Mouse (Mus musculus): ENCODE results near the gene Map4k1. TPM values are rescaled to one million over a fixed set of nuclear protein-coding genes. Genes with fewer than 3 reads are reported as not detected.

The Map4k1 gene
- 6.7 and 10.0 TPM in 2 replicates for polyA plus RNA-seq (2015; fragmentation: Nextera tagmentation; extraction: Ambion mirVana)

DNA sequence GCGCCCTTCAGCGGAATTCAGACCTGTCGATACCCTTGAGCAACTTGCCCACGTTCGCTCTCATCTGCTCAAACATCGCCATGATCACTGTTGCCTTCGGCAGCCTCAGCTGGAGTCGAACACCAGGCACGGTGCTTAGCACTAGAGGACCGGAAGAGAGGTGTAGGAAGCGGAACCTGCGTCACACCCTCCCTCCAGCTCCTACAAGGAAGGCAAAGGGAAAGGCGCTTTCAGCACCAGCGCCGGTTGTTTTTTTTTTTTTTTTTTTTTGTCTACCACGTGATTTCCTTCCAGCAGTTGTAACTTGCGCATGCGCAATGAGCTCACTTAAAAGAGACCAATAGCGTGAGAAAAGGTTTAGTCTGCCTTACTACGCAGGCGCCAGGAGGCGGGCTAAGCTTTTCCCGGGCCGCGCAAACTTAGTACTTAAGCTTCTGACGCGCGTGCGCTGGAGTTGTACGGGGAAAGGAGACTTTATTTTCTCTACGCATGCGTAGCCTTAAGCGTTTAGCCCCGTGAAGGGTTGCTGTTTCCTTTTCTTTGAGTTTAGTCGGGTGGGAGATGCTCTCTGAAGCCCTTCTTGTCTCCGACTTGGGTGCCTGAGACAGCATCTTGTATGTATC is at the start of gene Map4k1, which contains the start of gene Eif3k:
TSS of gene Map4k1 (plus strand) at position 400 of the 623 bp plus-strand sequence.
TSS of gene Eif3k (minus strand) at position 214 of the 623 bp plus-strand sequence.
- peak within 1 kb of the TSS; percentile 80 for H3K4me2 ChIP-seq (ENCODE audit: low read length)
- H3K4me3 ChIP-seq (replicated peaks; ENCODE audit: low read length): peak within 1 kb of the TSS; percentile 57
- peak; percentile 98 for ATAC-seq
- no peaks in the 10 kb centered on the region for H3K27me3 ChIP-seq (replicated peaks; ENCODE audit: control insufficient read depth, insufficient read depth, low read length)
- peaks cover 13% of the 10 kb centered on the region for H3K4me1 ChIP-seq (replicated peaks; ENCODE audit: control insufficient read depth, insufficient read depth, low read length)
- H3K9me3 ChIP-seq (ENCODE audit: control insufficient read depth, low read length): no peaks in the 10 kb centered on the region
- whole genome bisulfite sequencing: under 1% methylated on average over 36 of the region's 36 CpGs
- peak within 1 kb of the TSS; percentile 49 for H3K27ac ChIP-seq (ENCODE audit: low read length)
- H3K9ac ChIP-seq (replicated peaks; ENCODE audit: low read depth, low read length): peak within 1 kb of the TSS; percentile 65
- H3K36me3 ChIP-seq (ENCODE audit: control insufficient read depth, insufficient read depth): peaks cover 11% of the 10 kb centered on the region

DNA sequence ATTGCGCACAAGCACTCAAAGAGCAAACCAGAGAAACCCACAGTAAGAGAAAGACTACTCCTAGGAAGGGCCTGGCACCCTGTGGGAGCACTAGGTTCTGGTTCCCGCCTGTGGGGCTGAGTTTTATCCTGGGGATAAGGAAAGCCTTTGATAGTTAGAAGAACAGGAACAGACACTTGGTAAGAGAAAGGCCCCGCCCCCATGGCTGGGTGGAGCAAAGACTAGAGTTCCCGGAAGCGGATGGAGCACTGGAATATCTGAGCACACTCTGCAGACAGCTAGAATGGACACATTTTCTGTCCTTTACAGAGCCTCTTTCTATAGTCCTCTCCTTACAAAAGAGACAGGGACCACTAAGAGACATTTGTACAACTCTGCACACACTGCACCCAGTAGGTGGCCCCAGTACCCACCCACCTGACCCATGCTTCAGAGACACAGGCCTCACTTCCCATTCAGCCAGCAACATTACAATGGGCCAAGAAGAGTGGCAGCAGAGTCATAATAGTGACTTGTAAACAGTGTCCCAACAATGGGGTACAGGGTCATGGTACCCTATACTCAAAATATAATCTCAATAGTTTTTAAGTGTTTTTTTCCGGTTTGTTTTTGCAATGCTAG is 49.3 kb upstream of the Map4k1 start:
- no peak for ATAC-seq
- WGBS: 78% methylated on average over 6 of the region's 6 CpGs
- H3K4me2 ChIP-seq (ENCODE audit: low read length): no peak overlapping the region

DNA sequence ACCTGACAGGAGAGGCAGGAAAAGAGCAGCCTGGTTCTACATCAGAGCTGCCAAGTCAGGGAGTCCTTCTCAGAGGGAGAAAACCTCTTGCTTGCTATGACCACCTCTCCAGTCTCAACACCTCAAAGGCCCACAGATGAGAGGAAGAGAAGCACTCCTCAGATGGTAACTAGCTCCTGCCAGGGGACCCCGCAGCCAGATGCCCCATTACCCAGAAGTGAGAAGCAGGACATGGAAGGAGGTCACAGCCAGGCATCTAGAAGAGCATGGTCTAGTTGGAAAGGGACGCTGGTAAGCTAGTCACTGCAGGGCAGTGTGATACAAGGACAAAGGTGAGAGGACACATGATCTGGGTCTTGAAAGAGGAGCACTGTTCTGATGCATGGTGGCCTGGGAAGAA is 48.0 kb upstream of the Map4k1 start:
- ATAC-seq: no peak
- Histone ChIP-seq H3K4me2 (ENCODE audit: low read length) (no peak overlapping the region), H3K4me1 (replicated peaks; ENCODE audit: control insufficient read depth, insufficient read depth, low read length) (no peaks in the 10 kb centered on the region; the same call in 1 of the 2 replicates), H3K4me3 (replicated peaks; ENCODE audit: low read length) (no peak overlapping the region), H3K27me3 (replicated peaks; ENCODE audit: control insufficient read depth, insufficient read depth, low read length) (no peaks in the 10 kb centered on the region), H3K9ac (replicated peaks; ENCODE audit: low read depth, low read length) (no peak overlapping the region), H3K27ac (ENCODE audit: low read length) (no peak overlapping the region), H3K36me3 (ENCODE audit: control insufficient read depth, insufficient read depth) (no peaks in the 10 kb centered on the region), H3K9me3 (ENCODE audit: control insufficient read depth, low read length) (no peaks in the 10 kb centered on the region)
- WGBS: 93% methylated on average over 2 of the region's 2 CpGs

More for the DNA sequence above, 49.3 kb upstream of the Map4k1 start:
- Histone ChIP-seq H3K27me3 (replicated peaks; ENCODE audit: control insufficient read depth, insufficient read depth, low read length) (no peaks in the 10 kb centered on the region), H3K27ac (ENCODE audit: low read length) (no peak overlapping the region), H3K9me3 (ENCODE audit: control insufficient read depth, low read length) (no peaks in the 10 kb centered on the region), H3K9ac (replicated peaks; ENCODE audit: low read depth, low read length) (no peak overlapping the region), H3K36me3 (ENCODE audit: control insufficient read depth, insufficient read depth) (no peaks in the 10 kb centered on the region), H3K4me3 (replicated peaks; ENCODE audit: low read length) (no peak overlapping the region), H3K4me1 (replicated peaks; ENCODE audit: control insufficient read depth, insufficient read depth, low read length) (no peaks in the 10 kb centered on the region; the same call in 1 of the 2 replicates)

DNA sequence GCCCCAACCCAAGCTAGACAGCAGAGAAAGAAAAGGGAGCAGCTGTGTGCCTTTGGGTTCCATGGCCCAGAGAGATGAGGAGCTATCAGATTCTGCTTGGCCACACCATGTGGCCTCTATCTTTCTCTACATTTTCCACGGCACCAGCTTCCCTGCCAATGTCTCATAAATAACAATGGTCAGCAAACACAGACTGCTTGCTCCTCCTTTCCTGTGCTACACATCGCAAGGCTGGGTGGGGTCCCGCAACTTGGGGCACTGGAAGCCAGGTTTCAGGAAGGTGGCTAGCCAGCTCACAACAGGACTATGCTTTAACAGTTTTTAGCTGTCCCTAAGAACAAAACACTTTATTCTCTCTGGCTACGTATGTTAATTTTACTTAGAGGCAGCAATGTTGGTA is 45.1 kb upstream of the Map4k1 start:
- ATAC-seq: no peak
- H3K4me2 ChIP-seq (ENCODE audit: low read length): no peak overlapping the region
- H3K27me3 ChIP-seq (replicated peaks; ENCODE audit: control insufficient read depth, insufficient read depth, low read length): no peaks in the 10 kb centered on the region
- no peak overlapping the region for H3K4me3 ChIP-seq (replicated peaks; ENCODE audit: low read length)
- H3K9ac ChIP-seq (replicated peaks; ENCODE audit: low read depth, low read length): no peak overlapping the region
- no peak overlapping the region for H3K27ac ChIP-seq (ENCODE audit: low read length)
- WGBS: 74% methylated on average over 4 of the region's 4 CpGs
- H3K4me1 ChIP-seq (replicated peaks; ENCODE audit: control insufficient read depth, insufficient read depth, low read length): peaks cover 2% of the 10 kb centered on the region; the same call in 1 of the 2 replicates
- H3K36me3 ChIP-seq (ENCODE audit: control insufficient read depth, insufficient read depth): no peaks in the 10 kb centered on the region
- H3K9me3 ChIP-seq (ENCODE audit: control insufficient read depth, low read length): no peaks in the 10 kb centered on the region

DNA sequence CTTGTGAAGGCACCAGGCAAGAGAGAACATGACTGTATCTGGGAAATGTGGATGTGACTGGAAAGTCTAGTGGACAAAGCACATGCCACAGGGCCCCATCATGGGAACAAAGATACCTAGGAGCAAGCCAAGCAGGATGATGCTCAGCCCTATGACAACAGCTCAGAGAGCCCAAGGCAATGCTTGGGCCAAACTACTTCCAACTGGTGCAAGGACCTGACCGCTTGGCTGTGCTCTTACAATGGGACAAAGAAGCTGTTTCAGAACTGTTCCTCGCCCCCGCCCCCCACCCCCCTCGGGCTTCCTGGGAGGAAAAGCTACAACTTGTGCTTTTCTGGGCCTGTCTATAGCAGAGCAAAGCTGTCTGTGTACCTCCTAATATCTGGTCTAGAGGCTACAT is 43.2 kb upstream of the Map4k1 start:
- H3K36me3 ChIP-seq (ENCODE audit: control insufficient read depth, insufficient read depth): no peaks in the 10 kb centered on the region
- H3K4me1 ChIP-seq (replicated peaks; ENCODE audit: control insufficient read depth, insufficient read depth, low read length): peaks cover 5% of the 10 kb centered on the region
- H3K27me3 ChIP-seq (replicated peaks; ENCODE audit: control insufficient read depth, insufficient read depth, low read length): no peaks in the 10 kb centered on the region
- ATAC-seq: peak; percentile 40; the same call in 1 of the 2 replicates
- no peak overlapping the region for H3K4me3 ChIP-seq (replicated peaks; ENCODE audit: low read length)
- H3K9me3 ChIP-seq (ENCODE audit: control insufficient read depth, low read length): no peaks in the 10 kb centered on the region
- no peak overlapping the region for H3K9ac ChIP-seq (replicated peaks; ENCODE audit: low read depth, low read length)
- H3K4me2 ChIP-seq (ENCODE audit: low read length): no peak overlapping the region
- 46% methylated on average over 4 of the region's 4 CpGs for WGBS
- no peak overlapping the region for H3K27ac ChIP-seq (ENCODE audit: low read length)

DNA sequence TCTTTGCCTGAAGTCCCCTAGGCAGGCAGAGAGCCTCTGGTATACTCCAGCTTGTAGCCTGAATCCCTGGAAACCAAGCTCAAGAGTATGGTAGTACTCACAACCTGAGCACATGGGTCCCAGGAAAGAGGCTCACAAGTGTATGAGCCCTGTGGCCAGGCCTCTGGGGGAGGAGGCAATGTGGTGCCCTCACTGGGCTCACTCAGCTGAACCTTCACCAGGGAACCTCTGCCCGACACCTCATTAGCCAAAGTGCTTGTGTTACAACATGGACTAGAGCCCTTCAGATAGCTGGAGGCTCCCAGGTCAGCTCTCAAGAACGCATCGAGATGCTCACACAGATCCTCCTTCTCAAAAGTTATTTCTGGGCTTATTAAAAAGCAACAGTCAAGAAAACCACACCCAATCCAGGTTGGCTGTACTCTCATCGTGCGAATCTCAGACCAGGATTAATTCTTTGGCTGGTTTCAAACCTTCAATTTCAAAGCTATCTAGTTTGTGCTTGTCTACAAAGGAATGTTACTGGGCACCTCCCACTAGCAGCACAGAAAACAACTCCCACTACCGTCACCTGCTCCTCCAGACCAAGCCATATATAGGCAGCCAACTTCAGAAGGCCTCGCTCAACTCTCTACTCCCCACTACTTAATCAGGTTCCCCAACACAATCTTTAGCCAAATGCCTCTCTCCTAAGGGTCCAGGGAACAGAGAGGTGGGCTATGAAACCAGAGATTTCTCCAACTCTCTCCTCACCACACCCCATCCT is 42.2 kb upstream of the Map4k1 start:
- no peaks in the 10 kb centered on the region for H3K27me3 ChIP-seq (replicated peaks; ENCODE audit: control insufficient read depth, insufficient read depth, low read length)
- no peak for ATAC-seq
- no peak overlapping the region for H3K4me3 ChIP-seq (replicated peaks; ENCODE audit: low read length)
- WGBS: 91% methylated on average over 7 of the region's 7 CpGs
- H3K27ac ChIP-seq (ENCODE audit: low read length): no peak overlapping the region
- H3K36me3 ChIP-seq (ENCODE audit: control insufficient read depth, insufficient read depth): no peaks in the 10 kb centered on the region
- H3K9me3 ChIP-seq (ENCODE audit: control insufficient read depth, low read length): no peaks in the 10 kb centered on the region
- H3K4me2 ChIP-seq (ENCODE audit: low read length): no peak overlapping the region
- H3K9ac ChIP-seq (replicated peaks; ENCODE audit: low read depth, low read length): no peak overlapping the region
- H3K4me1 ChIP-seq (replicated peaks; ENCODE audit: control insufficient read depth, insufficient read depth, low read length): peaks cover 9% of the 10 kb centered on the region

DNA sequence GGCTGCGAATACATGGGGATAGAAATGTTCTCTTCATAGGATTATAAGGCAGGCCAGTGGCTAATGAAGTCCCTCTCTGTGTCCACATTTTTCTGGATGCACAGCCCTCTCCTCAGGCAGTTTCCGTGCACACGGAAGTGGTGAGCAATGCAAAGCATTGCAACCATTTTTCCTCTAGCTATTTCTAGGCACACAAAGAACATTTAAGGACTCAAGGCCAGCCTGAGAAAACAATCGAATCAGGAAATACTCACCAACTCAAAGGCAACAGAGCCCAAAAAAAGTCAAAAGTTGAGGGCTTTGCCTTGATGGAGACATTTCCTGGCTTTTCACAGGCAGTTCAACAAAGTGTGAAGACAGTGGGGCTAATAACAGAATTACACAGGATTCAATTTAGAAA is 40.7 kb upstream of the Map4k1 start:
- Histone ChIP-seq H3K9ac (replicated peaks; ENCODE audit: low read depth, low read length) (no peak overlapping the region), H3K36me3 (ENCODE audit: control insufficient read depth, insufficient read depth) (no peaks in the 10 kb centered on the region), H3K4me1 (replicated peaks; ENCODE audit: control insufficient read depth, insufficient read depth, low read length) (peaks cover 24% of the 10 kb centered on the region), H3K27ac (ENCODE audit: low read length) (no peak overlapping the region), H3K4me2 (ENCODE audit: low read length) (no peak overlapping the region), H3K27me3 (replicated peaks; ENCODE audit: control insufficient read depth, insufficient read depth, low read length) (no peaks in the 10 kb centered on the region), H3K9me3 (ENCODE audit: control insufficient read depth, low read length) (no peaks in the 10 kb centered on the region), H3K4me3 (replicated peaks; ENCODE audit: low read length) (no peak overlapping the region)
- no peak for ATAC-seq
- 82% methylated on average over 4 of the region's 4 CpGs for WGBS

DNA sequence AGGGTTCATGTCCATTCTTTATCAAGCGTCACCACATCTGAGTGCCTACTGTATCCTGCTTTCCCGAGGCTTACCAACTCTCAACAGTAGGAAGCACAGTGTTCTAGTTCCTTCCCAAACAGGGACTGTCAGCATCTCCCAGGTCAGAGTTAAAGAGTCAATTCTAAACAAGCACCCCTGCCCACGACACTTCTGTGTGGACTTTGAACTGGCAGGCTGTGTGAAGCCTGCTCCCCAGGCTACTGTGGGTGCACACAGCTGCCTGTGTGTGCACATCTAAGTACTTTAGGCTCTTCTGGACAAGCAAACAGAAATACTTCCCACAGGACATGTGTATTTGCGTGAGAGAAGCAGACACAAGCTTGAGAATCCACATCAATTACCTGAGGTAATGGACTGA is 40.3 kb upstream of the Map4k1 start:
- Histone ChIP-seq H3K9me3 (ENCODE audit: control insufficient read depth, low read length) (no peaks in the 10 kb centered on the region), H3K4me2 (ENCODE audit: low read length) (no peak overlapping the region), H3K9ac (replicated peaks; ENCODE audit: low read depth, low read length) (no peak overlapping the region), H3K4me3 (replicated peaks; ENCODE audit: low read length) (no peak overlapping the region), H3K27ac (ENCODE audit: low read length) (no peak overlapping the region), H3K4me1 (replicated peaks; ENCODE audit: control insufficient read depth, insufficient read depth, low read length) (peaks cover 24% of the 10 kb centered on the region), H3K36me3 (ENCODE audit: control insufficient read depth, insufficient read depth) (no peaks in the 10 kb centered on the region), H3K27me3 (replicated peaks; ENCODE audit: control insufficient read depth, insufficient read depth, low read length) (no peaks in the 10 kb centered on the region)
- no peak for ATAC-seq
- 83% methylated on average over 4 of the region's 4 CpGs for WGBS

DNA sequence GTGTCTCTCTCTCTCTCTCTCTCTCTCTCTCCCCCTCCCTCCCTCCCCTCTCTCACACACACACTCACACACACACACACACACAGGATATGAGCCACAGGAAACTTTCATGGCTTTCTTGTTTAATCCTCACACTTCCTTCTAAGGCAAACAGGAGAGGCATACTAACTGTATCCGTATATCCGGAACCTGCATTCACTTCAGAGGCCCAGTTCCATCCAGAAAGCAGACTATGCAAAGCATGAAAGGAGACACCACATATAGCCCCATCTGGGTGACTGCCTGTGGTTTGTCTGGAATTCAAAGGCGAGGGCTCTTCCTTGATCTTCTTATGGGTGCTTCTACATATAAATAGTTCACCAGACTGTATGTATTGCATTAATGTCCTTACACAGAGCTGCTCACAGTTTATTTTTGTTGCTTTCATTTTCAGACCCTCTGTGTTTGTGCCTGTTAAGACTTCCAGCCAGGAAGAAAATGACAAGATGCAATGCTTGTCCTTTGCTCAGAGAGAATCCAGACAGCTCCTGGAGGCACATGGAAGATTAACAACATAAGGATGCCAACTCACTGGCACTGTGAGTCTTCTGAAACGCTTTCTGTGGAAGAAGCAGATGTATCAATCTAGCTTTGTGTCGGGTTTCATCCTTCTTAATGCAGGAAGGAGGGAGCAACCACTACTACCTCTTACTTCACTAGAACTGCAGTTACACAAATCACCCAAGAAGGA is 38.2 kb upstream of the Map4k1 start:
- Histone ChIP-seq H3K27me3 (replicated peaks; ENCODE audit: control insufficient read depth, insufficient read depth, low read length) (no peaks in the 10 kb centered on the region), H3K4me2 (ENCODE audit: low read length) (no peak overlapping the region), H3K36me3 (ENCODE audit: control insufficient read depth, insufficient read depth) (no peaks in the 10 kb centered on the region), H3K9ac (replicated peaks; ENCODE audit: low read depth, low read length) (no peak overlapping the region), H3K4me3 (replicated peaks; ENCODE audit: low read length) (no peak overlapping the region), H3K4me1 (replicated peaks; ENCODE audit: control insufficient read depth, insufficient read depth, low read length) (peaks cover 24% of the 10 kb centered on the region), H3K27ac (ENCODE audit: low read length) (peak overlapping the region; percentile 55), H3K9me3 (ENCODE audit: control insufficient read depth, low read length) (no peaks in the 10 kb centered on the region)
- WGBS: 73% methylated on average over 5 of the region's 5 CpGs
- ATAC-seq: no peak
